9 mouse cellular contexts compared by ENCODE assay signal in the genomic region with DNA sequence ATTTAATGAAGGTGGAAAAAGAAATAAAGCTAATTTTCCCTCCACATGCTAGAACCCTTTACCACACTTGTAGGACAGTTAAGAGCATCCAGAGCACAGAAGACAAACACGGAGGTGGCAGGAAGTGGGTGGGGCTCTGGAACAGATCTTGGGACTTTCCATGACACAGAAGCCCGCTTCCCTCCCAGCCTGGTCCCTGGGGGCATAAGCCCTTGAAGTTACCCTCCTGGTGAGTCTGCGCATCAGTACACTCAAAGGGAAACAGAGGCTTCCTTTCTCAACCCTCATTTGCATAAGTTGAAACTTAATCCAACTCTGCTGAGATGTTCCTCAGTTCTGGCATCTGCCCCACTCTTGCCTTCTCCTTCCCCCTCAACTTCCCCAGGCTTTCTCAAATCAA.
A peak's percentile ranks its signal among the peaks of the same experiment; 100 is the strongest.
DNase-seq lines count a peak whose midpoint lies in the region; ATAC-seq lines count a peak whose summit lies in the region.
"Had no signal": no experiment of that assay in that cellular context is flagged by ENCODE, and none has a peak within 500 bp of the region (broad histone marks: within the 10 kb centered on the region; RNA-seq: fewer than 3 reads in every experiment).

No protein-coding gene starts in this region.

- H3K4me1 ChIP-seq in liver, embryonic 12.5 days, result 0 out of 2 replicates have a peak, but pooled peaks cover 3% of the 10 kb centered on the region

- H3K4me3 ChIP-seq in liver, embryonic 12.5 days, result no peak overlapping the region
- H3K4me3 ChIP-seq: limb, embryonic 12.5 days had no signal

- no peak overlapping the region for H3K27ac ChIP-seq in liver, embryonic 12.5 days
- H3K27ac ChIP-seq: limb, embryonic 12.5 days had no signal

- H3K27me3 ChIP-seq in liver, embryonic 12.5 days (replicated peaks), result no peaks in the 10 kb centered on the region

- no peaks in the 10 kb centered on the region for H3K36me3 ChIP-seq in liver, embryonic 12.5 days
- H3K36me3 ChIP-seq: limb, embryonic 12.5 days had no signal

- no peaks in the 10 kb centered on the region for H3K9me3 ChIP-seq in liver, embryonic 12.5 days (replicated peaks)
- H3K9me3 ChIP-seq: limb, embryonic 12.5 days had no signal

- WGBS in liver, embryonic 12.5 days (ENCODE audit: insufficient replicate concordance), result 18% methylated on average over 3 of the region's 3 CpGs

- DNase-seq in liver (peak; percentile 5), ZHBTc4 (ENCODE audit: low read depth, low spot score) (peak; percentile 97)
- DNase-seq in gastrocnemius, postnatal 36 days, result peak; percentile 22 to 31
- DNase-seq in kidney, adult 9 months, result peak; percentile 73
- no peak for DNase-seq in cerebellum, adult 9-10 months
- no peak for DNase-seq in right cerebral cortex, postnatal 25 days

- H3K9ac ChIP-seq in liver, embryonic 12.5 days, result no peak overlapping the region
- H3K9ac ChIP-seq: limb, embryonic 12.5 days had no signal

- H3K4me2 ChIP-seq in liver, embryonic 12.5 days, result no peak overlapping the region
- H3K4me2 ChIP-seq: limb, embryonic 12.5 days had no signal

- ATAC-seq in liver, embryonic 12.5 days, result no peak
- ATAC-seq in neutrophil, adult 5-6 weeks (ENCODE audit: extremely low read depth, insufficient number of reproducible peaks, low FRiP score, poor library complexity, severe bottlenecking), result peak; percentile 69

- intact Hi-C loops in gastrocnemius, postnatal 36 days (cut with DNase I), result no loop called here

Comparison
In these comparisons a context has a peak if more than half of its experiments do, and no peak if none do; other contexts are left out.
1. DNase-seq: peak in liver (single experiment), ZHBTc4 (single experiment), gastrocnemius, postnatal 36 days (2 of 2) and kidney, adult 9 months (single experiment); none in cerebellum, adult 9-10 months (single experiment) and right cerebral cortex, postnatal 25 days (single experiment).